Mouse (Mus musculus): ENCODE data around the gene P4htm.
"Not testable (repeated sequence)": the region's sequence is repeated elsewhere in the genome, so short reads cannot be mapped to it uniquely, and the experiment has no call there.

P4htm gene

DNA sequence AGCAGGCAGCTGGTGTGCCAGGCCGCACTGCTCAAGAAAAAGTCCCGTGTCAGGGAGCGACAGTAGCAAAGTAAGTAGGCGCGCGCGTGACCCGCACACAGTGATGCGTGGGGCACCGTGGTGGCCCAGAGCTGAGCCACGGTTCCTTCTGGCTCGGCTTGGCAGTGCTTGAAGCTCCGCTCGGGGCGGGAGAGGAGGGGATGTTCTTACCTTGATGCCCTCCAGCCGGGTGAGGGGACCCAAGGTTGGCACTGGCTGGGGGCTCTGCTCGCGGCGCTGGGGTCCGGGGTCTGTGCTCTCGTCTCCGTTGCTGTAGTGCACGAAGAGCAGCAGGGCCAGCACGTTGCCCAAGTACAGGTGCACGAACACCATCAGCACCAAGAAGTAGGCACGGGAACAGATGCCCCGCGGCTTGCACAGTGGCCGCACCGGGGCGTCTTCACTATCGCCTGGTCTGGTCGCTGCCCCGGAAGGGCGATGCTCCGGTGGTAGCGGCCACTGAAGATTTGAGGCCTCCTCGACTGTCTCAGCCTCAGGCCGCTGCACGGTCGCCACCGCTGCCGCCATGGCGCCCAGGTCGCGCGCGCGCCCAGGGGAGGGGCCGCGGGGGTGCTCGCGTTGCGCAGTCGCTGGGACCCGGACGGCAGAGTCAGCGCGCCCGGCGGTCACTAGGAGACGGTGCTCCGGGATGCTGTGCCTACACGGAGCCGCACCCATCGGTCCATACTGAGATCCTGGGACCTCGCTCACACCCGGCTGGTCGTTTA is at the start of gene P4htm:
Gene P4htm, minus strand, starts transcription at position 670 of the 767 bp plus-strand sequence.
- peak; percentile 57 to 76 for DNase-seq (ENCODE audit: low spot score in 2 of 2)

DNA sequence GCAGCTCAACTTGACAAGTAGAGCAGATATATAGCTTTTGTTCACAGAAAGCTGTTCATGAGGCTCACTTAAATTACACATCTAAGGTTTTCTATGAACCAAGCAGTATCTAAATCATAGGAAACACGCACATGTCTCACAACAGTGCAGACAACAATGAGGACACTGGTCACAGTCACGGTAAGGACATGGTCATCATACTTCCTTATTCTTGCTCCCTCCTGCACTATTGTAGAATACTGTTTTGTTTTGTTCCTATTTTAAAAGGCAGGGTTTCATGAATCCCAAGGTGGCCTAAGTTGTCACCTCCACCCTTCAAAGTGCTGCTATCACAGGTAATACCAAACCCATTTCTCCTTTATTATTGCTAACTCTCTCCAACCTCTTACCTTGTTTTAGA is 42.4 kb upstream of the P4htm start:
- DNase-seq (ENCODE audit: low spot score in 2 of 2) = no peak

DNA sequence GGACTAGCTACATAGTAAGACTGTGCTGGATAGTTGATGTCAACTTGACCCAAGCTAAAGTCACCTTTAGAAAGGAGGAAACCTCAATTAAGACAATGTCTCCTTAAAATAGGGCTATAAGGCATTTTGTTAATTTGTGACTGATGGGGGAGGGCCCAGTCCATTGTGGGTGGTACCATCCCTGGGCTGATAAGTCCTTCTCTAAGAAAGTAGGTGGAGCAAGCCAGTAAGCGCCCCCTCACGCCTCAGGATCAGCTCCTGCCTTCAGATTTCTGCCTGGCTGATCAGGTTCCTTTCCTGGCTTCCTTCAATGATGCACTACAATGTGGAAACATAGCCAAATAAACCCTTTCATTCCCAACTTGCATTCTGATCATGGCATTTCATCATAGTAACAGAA is 37.9 kb upstream of the P4htm start:
- no peak for DNase-seq (ENCODE audit: low spot score in 2 of 2)

DNA sequence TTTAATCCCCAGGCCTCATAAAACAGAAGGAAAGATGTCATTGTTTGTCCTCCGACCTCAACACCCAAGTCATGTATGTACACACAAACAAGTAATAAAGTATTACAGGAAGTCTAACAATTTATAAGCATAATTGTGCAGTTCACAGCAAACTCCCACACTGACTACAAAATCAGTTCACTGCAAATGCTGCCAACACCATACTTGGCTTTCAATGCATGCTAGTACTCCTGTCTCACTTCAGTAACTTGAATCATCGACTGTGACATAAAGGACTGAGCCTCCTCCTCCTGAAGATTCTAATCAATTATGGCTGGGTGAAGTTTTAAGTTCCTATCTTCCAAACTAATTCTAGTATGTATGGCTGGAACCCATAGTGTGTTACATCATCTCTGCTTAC is 36.4 kb upstream of the P4htm start:
- no peak for DNase-seq (ENCODE audit: low spot score in 2 of 2)

DNA sequence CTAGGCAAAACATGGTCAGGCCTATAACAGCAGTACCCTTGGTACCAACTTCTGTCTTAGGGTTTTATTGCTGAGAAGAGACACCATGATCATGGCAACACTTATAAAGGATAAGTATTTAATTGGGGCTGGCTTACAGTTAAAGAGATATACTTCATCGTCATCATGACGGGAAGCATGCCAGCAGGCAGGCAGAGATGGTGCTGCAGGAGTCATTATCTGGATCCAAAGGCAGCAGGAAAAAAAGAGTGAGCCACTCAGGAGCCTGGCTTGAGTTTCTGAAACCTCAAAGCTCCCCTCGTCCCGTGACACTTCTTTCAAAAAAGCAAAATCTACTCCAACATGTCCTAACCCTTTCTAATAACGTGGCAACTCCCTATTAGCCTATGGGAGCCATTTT is 34.9 kb upstream of the P4htm start:
- no peak for DNase-seq (ENCODE audit: low spot score in 2 of 2)

DNA sequence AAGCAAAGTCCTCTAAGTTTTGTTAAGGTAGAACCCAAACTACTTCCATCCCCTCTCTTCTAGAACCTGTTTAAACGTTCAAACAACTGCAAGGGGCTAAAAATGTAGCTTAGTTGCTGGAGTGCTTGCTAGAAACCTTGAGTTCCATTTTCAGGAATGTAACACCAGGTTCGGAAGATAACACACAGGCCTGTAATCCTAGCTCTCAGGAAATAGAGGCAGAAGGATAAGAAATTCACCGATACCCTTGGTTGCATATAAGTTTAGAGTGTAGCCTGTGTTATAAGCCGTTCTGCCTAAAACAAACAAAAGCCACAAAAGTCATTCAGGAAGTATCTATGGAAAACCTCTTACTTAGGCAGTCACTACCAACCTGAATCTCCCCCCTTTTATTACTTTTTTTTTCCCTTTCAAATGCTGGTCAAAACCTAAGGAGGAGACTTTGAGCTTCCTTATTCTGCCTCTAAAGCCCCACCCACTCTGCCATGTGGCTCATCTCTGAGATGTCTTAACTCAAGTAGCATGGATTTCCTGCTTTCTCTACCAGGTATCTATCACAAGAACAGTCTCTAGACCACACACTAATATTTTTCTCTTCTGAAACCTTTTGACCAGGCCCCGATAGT is 34.3 kb upstream of the P4htm start:
- no peak for DNase-seq (ENCODE audit: low spot score in 2 of 2)

DNA sequence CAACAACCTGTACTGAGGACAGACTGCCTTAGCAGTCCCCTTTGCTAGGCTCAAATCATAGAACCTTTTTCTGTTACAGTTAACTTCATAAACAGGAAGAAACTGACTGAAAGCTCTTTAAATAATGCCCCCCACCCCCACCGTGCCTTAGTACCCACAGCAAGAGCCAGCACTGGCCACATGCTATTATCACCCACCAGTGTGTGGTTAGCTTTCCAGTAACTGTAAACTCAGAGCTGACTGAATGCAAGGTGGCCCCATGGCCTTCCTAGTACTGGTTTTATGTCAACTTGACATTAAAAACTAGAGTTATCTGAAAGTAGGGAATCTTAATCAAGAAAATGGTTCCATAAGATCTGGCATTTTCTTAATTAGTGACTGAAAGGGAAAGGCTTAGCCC is 33.2 kb upstream of the P4htm start:
- no peak for DNase-seq (ENCODE audit: low spot score in 2 of 2)

DNA sequence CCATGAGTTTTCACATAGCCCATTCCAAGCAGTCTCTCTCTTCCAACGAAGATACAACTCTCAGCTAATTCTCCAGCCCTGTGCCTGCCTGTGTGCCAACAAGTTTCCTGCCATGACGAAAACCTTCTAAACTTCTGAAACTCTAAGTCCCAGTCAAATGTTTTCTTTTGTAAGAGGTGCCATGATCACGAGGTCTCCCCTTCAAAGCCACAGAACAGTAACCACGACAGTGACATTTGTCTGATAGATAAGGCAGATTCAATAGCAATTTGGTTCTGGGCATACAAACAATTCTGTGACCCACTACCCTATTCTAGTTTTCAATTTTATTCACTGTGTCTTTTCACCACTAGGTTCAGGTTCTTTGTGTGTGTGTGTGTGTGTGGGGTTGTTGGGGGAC is 30.7 kb upstream of the P4htm start:
- no peak for DNase-seq (ENCODE audit: low spot score in 2 of 2)

DNA sequence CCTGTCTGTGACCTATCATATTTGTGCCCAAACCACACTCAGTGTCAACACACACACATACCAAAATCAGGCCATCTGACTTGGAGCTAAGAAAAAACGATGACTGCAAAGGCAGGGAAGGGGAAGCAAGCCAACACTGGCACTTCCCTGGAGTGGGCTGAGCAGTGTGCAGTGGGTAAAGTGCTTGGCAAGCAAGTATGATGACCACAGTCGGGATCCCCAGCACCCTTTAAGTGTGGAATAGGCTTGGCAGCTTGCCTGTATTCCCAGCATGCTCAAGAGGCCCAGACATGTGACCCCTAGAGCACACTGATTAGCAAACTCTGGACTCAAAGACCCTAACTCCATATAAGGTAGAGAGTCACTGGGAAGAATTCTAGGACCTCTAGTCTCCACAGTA is 29.0 kb upstream of the P4htm start:
- DNase-seq (ENCODE audit: low spot score in 2 of 2) = no peak

DNA sequence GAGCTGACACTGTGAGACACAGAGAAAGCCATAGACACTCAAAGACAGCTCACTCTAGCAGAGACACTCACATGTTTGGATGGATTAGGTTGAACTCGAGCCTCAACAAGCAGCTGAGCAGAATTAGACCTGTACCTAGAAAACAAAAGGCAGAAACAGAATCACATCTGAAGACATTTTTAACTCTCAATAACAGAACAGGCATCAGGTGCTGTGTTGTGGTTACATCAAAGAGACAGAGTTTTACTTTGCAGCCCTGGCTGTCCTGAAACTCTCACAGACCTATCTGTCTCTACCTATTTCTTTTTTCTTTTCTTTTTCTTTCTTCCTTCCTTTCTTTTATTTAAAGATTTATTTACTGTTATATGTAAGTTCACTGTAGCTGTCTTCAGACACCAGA is 19.8 kb upstream of the P4htm start:
- DNase-seq (ENCODE audit: low spot score in 2 of 2) = no peak

DNA sequence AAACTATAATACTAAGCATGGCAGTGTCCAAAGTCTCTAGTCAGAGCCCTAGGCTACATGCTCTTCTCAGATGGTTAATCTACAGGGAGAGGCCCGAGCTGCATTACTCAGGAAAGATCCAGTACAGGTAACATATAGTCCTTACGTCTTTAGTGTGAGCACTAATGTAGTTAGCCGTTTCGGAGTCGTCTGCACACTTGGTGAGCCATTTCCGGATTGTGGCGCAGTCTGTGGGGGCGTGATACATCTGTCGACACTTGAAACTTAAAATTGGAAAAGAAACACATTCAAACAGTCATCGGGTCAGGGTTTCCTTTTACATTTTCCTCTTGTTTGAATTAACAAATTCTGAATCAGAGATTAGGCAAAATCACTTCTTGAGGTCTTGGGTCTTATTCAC is 14.0 kb upstream of the P4htm start:
- DNase-seq (ENCODE audit: low spot score in 2 of 2) = no peak

DNA sequence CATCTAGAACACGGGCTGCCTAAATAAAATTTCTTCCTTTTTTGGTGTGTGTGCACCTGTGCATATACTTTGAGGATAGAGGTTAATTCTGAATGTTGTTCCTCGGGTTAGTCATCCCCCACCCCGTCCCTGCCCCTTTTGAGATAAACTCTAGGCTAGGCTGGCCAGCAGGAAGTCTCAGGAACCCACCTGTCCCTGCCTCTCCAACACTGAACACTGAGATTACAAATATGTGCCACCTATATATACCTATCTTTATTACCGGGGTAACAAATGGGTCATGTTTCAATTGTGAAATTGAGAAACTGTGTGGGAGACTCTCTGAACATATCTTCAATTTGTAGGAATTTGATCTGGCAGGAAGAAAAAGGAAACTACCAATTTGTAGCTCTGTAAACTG is 11.4 kb upstream of the P4htm start:
- no peak for DNase-seq (ENCODE audit: low spot score in 2 of 2)

DNA sequence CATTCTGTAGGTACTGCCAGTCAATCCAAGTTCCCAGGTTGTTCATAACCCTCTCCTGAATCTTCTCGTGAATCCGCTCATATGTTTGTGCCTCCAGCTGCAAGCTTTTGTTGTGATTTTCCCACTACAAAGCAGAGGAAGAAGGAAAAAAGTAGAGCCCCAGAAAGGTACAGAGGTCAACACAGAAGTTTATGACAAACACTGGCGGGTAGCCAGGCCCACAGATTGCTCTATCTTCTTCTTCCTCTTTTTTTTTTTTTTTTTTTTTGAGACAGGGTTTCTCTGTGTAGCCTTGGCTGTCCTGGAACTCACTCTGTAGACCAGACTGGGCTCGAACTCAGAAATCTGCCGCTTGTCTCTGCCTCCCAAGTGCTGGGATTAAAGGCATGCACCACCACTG is 10.5 kb upstream of the P4htm start:
- not testable (repeated sequence) for DNase-seq (ENCODE audit: low spot score in 2 of 2)

DNA sequence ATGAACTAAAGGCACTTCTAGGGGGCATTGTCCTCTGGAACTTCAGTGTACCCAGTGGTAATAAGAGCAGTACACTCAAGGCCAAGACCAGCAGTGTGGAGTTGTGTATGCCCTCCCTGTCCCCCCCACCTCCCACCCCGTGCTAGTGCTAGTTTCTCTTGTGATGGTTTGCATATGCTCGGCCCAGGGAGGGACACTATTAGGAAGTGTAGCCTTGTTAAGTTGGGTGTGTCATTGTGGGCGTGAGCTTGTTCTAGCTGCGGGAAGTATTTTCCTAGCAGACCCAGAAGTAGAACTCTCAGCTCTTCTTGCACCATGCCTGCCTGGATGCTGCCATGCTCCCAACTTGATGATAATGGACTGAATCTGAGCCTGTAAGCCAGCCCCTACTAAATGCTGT is 4.5 kb upstream of the P4htm start:
- no peak for DNase-seq (ENCODE audit: low spot score in 2 of 2)

DNA sequence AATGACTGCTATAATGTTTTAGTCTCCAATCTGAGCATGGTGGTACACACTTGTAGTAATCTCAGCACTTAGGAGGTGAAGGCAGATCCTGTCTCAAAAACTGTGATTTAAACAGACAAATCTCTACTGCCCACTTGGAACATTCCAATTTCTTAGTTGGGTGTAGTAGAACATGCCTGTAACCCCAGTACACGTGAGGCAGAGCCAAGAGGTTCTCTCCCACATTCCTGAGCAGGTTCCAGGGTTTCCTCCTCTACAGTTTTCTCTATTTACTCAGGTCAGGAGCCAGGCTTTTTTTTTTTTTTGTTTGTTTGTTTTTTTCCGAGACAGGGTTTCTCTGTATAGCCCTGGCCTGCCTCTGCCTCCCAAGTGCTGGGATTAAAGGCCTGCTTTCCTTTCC is 2.5 kb upstream of the P4htm start:
- DNase-seq (ENCODE audit: low spot score in 2 of 2) = no peak

DNA sequence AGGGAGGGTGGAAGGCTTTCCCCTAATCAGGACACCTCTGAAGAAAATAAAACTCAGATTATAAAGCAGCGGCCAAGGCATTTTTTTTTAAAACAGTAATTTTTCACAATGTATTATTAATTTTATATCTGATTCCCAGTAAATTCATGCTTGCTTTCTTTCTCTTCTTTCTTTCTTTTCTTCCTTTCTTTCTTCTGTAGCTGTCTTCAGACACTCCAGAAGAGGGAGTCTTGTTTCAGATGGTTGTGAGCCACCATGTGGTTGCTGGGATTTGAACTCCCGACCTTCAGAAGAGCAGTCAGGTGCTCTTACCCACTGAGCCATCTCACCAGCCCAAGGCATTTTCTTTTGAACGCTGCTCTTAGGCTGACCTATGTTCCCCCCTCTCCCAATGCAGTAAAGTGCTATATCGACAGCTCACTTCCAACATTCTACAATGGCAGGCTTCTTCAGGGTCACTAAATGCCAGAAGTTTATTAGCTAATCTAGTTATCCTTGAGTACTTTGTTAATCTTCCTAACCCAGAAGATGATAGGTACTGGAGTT is 1.6 kb upstream of the P4htm start:
- no peak for DNase-seq (ENCODE audit: low spot score in 2 of 2)

DNA sequence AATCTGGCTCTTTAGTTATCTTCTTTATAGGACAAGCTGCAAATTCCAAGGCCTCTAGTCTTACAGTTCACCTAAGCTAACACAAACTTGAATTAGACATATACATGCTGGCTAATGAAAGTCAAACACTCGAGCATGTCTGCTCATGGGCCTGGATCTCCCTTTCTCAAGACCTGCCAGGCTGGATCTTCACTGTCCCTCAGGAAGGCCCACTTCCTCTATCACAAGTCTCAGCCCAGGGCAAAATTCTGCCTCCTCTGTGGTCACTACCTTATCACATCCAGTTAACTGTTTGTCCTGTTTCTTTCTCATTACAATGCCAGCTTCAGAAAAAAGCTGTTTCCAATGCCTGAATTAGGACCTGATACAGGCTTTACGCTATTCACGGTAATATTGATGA is 3.1 kb downstream of the P4htm start:
- no peak for DNase-seq (ENCODE audit: low spot score in 2 of 2)

DNA sequence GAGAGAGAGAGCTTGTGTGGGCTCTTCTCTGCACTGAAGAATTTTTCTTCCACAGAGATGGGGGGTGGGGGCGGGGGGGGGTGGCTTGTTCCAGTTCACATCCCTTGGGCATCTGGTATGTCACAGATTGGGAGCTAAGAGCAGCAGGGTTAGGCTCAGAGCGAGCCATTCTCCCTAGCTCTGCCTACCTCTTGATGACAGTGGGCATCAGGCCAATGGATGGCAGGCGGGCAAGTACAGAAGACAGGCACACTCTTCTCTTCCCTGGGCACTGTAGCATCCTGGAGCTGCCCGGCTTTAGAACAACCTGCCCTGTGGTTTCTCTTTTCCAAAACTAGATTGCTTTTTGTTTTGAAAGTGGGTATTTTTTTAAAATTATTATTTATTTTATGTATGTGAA is 6.0 kb downstream of the P4htm start:
- DNase-seq (ENCODE audit: low spot score in 2 of 2) = no peak

DNA sequence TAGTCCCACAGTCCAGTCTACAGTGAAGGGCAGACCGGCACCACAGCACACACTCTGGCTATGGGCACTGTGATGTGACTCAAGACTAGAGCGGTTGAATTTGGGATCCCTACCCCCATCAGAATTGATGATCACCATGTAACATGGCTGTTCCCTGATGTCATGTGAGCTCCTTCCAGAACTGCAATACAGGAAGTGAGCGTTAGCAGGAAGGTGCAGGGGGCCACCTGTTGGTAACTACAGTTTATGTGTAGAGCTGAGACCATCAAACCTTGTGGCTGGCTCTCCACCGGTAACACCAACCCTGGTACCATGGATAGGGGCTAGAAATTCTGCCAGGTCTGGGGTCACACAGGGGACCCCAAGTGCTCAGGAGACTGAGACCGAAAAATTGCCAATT is 8.2 kb downstream of the P4htm start:
- no peak for DNase-seq (ENCODE audit: low spot score in 2 of 2)

DNA sequence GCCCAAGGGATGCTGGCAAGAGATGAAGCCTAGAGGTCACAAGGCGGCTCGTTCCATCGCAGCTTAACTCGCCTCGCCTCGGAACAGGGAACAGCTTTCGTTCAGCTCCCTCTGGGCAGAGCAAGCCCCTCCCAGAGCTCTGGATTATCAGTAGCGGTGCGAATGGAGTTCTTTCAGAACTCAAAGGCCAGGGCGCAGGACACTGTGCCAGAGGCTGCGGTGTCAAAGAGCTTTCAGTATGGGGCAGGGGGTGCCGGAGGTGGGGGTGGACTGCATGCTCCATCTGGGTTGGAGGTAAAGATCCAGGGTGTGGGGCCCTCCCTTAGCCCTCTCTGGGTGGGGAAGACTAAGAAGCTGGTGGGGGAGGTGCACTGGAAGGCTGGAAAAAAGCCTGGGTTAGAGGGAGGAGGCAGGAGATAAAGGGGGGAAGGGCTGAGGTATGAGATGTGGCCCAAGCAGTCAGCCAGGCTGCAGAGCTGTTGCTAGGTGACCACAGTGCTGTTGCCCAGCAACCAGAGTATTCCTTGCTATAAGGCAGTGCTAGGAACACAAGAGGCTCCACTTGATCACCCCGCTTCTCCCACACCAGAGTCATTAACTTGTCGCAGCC is 9.8 kb downstream of the P4htm start:
- peak; percentile 71 for DNase-seq (ENCODE audit: low spot score in 2 of 2)

DNA sequence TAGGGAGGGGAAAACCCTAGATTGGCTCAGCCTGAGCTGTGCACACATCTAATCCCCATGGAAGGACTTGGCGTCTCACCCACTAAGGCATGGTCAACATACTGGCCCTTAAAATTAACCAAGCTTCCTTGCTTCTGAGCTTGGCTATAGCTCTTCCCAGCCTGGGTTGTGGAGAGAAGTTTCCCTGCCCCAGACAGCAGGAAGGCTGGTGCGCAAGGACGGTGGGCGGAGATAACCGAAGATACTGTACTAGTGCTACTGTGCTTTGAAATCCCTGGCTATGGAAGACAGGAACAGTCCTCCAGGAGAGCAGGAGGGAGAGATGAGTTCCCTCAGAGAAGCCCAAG is 18.1 kb downstream of the P4htm start:
- DNase-seq (ENCODE audit: low spot score in 2 of 2) = no peak

DNA sequence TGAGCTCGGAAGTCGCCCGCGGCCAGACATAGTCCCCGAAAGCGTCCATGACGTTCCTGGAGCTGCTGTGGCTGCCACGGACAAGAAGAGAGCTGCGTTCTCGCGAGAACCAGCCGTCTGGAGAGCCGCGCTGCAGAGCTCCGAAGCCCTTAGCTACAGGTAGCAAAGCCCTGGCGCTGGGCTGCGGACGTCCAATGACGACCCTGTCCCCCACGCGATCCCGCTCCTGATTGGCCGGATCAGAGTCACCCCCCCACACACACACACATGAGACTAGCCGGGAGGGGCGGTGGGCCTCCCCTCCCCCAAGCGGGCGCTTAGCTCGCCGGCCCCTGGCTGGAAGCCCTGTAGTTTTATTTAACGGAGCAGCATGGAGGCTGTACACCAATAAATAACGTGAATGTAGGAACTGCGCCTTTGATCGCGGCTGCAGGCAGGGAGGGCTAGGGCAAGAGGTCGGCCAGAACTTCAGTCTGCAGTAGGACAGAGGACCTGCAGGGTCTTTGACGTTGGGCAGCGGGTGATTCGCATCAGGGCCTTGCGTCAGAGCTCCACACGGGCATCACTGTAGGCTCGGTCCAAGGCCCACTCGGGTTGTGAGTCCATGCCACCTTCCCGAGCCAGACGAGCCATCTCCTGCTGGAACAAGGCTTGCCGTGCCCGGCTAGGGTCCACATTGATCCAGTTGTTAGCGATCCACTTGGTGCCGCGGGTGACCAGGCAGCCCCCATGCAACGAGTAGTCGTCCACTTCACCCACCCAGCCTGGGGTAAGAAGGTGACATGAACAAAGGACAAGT is 18.7 kb downstream of the P4htm start, which contains the start of gene Wdr6:
Gene Wdr6, minus strand, starts transcription at position 195 of the 799 bp plus-strand sequence.
- DNase-seq (ENCODE audit: low spot score in 2 of 2) = peak; percentile 93 to 94
